Mouse (Mus musculus): ENCODE data around the gene Kif6.

DNA sequence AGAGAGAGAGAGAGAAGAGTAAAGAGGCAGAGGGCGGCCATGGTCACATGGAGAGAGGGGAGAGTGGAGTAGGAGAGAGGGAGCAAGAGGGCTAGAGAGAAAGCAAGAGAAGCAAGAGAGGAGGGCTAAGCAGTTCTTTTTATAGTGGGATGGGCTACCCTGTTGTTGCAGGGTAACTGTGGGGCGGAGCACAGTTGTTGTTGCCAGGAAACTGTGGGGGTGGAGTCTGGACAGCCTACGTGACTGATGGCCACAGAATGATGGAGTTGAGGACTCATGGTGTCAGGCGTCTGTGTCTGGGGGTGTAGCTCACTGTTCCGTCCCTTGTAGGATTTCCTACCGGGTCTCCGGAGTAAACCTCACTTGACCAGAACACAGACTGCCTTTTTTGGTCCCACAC lies 324.2 kb downstream of the Kif6 start:
- TF ChIP-seq CTCF (IDR thresholded peaks at IDR 0.05) (no peak), POLR2A (IDR thresholded peaks at IDR 0.05; ENCODE audit: insufficient read depth, low read depth, low read length) (no peak)

All from heart, adult 2 months (tissue).